Mouse (Mus musculus): ENCODE measurements around the gene Clasp1. TPM values are rescaled to one million over a fixed set of nuclear protein-coding genes. Genes with fewer than 3 reads are reported as not detected.

The Clasp1 gene
- polyA plus RNA-seq, 1 experiment: 10.9 TPM

GRCm38 (mm10) chr1:118437856-118438255, 49.0 kb downstream of the Clasp1 start:
- WGBS: 89% methylated on average over 4 of the region's 4 CpGs
- H3K36me3 ChIP-seq (ENCODE audit: control insufficient read depth, insufficient read depth, low read length): no peaks in the 10 kb centered on the region
- no peaks in the 10 kb centered on the region for H3K27me3 ChIP-seq (ENCODE audit: control insufficient read depth, insufficient read depth, low read length)
- H3K4me3 ChIP-seq (ENCODE audit: low read depth, low read length): no peak overlapping the region
- H3K4me1 ChIP-seq (ENCODE audit: control insufficient read depth, insufficient read depth, insufficient read length, low read length): no peaks in the 10 kb centered on the region
- no peak for TF ChIP-seq POLR2A (IDR thresholded peaks at IDR 0.05; ENCODE audit: low read depth, low read length)
- TF ChIP-seq CTCF (IDR thresholded peaks at IDR 0.05; ENCODE audit: extremely low read depth, insufficient read length, insufficient replicate concordance, low read depth, low read length): no peak
- H3K27ac ChIP-seq (ENCODE audit: insufficient read depth, low read depth, low read length): no peak overlapping the region

- Histone ChIP-seq H3K27ac (ENCODE audit: insufficient read depth, low read depth, low read length) (no peak overlapping the region), H3K27me3 (ENCODE audit: control insufficient read depth, insufficient read depth, low read length) (no peaks in the 10 kb centered on the region), H3K36me3 (ENCODE audit: control insufficient read depth, insufficient read depth, low read length) (no peaks in the 10 kb centered on the region), H3K4me3 (ENCODE audit: low read depth, low read length) (no peak overlapping the region), H3K4me1 (ENCODE audit: control insufficient read depth, insufficient read depth, insufficient read length, low read length) (no peaks in the 10 kb centered on the region)
- no peak for TF ChIP-seq CTCF (IDR thresholded peaks at IDR 0.05; ENCODE audit: extremely low read depth, insufficient read length, insufficient replicate concordance, low read depth, low read length)
- no peak for TF ChIP-seq POLR2A (IDR thresholded peaks at IDR 0.05; ENCODE audit: low read depth, low read length)
These were observed 49.5 kb downstream of the Clasp1 start for GRCm38 (mm10) chr1:118438332-118438731.

- H3K27ac ChIP-seq (ENCODE audit: insufficient read depth, low read depth, low read length): no peak overlapping the region
- H3K4me1 ChIP-seq (ENCODE audit: control insufficient read depth, insufficient read depth, insufficient read length, low read length): no peaks in the 10 kb centered on the region
- 93% methylated on average over 1 of the region's 1 CpGs for WGBS
- no peak overlapping the region for H3K4me3 ChIP-seq (ENCODE audit: low read depth, low read length)
- H3K27me3 ChIP-seq (ENCODE audit: control insufficient read depth, insufficient read depth, low read length): no peaks in the 10 kb centered on the region
- TF ChIP-seq POLR2A (IDR thresholded peaks at IDR 0.05; ENCODE audit: low read depth, low read length) (no peak), CTCF (IDR thresholded peaks at IDR 0.05; ENCODE audit: extremely low read depth, insufficient read length, insufficient replicate concordance, low read depth, low read length) (no peak)
- no peaks in the 10 kb centered on the region for H3K36me3 ChIP-seq (ENCODE audit: control insufficient read depth, insufficient read depth, low read length)
These were observed 51.7 kb downstream of the Clasp1 start for GRCm38 (mm10) chr1:118440547-118440946.

GRCm38 (mm10) chr1:118444420-118444819, 55.6 kb downstream of the Clasp1 start:
- no peak overlapping the region for H3K27ac ChIP-seq (ENCODE audit: insufficient read depth, low read depth, low read length)
- no peaks in the 10 kb centered on the region for H3K36me3 ChIP-seq (ENCODE audit: control insufficient read depth, insufficient read depth, low read length)
- TF ChIP-seq POLR2A (IDR thresholded peaks at IDR 0.05; ENCODE audit: low read depth, low read length): no peak
- TF ChIP-seq CTCF (IDR thresholded peaks at IDR 0.05; ENCODE audit: extremely low read depth, insufficient read length, insufficient replicate concordance, low read depth, low read length): no peak
- no peak overlapping the region for H3K4me3 ChIP-seq (ENCODE audit: low read depth, low read length)
- no peaks in the 10 kb centered on the region for H3K27me3 ChIP-seq (ENCODE audit: control insufficient read depth, insufficient read depth, low read length)
- H3K4me1 ChIP-seq (ENCODE audit: control insufficient read depth, insufficient read depth, insufficient read length, low read length): peaks cover 15% of the 10 kb centered on the region; the same call in 1 of the 2 replicates
- 88% methylated on average over 7 of the region's 7 CpGs for WGBS

GRCm38 (mm10) chr1:118444988-118445387, 56.1 kb downstream of the Clasp1 start:
- H3K27me3 ChIP-seq (ENCODE audit: control insufficient read depth, insufficient read depth, low read length): no peaks in the 10 kb centered on the region
- peaks cover 20% of the 10 kb centered on the region; the same call in 1 of the 2 replicates for H3K4me1 ChIP-seq (ENCODE audit: control insufficient read depth, insufficient read depth, insufficient read length, low read length)
- no peak overlapping the region for H3K27ac ChIP-seq (ENCODE audit: insufficient read depth, low read depth, low read length)
- no peaks in the 10 kb centered on the region for H3K36me3 ChIP-seq (ENCODE audit: control insufficient read depth, insufficient read depth, low read length)
- 63% methylated on average over 3 of the region's 3 CpGs for WGBS
- H3K4me3 ChIP-seq (ENCODE audit: low read depth, low read length): no peak overlapping the region
- no peak for TF ChIP-seq CTCF (IDR thresholded peaks at IDR 0.05; ENCODE audit: extremely low read depth, insufficient read length, insufficient replicate concordance, low read depth, low read length)
- TF ChIP-seq POLR2A (IDR thresholded peaks at IDR 0.05; ENCODE audit: low read depth, low read length): no peak

- Histone ChIP-seq H3K4me1 (ENCODE audit: control insufficient read depth, insufficient read depth, insufficient read length, low read length) (peaks cover 22% of the 10 kb centered on the region; the same call in 1 of the 2 replicates), H3K4me3 (ENCODE audit: low read depth, low read length) (no peak overlapping the region), H3K36me3 (ENCODE audit: control insufficient read depth, insufficient read depth, low read length) (no peaks in the 10 kb centered on the region), H3K27ac (ENCODE audit: insufficient read depth, low read depth, low read length) (no peak overlapping the region), H3K27me3 (ENCODE audit: control insufficient read depth, insufficient read depth, low read length) (no peaks in the 10 kb centered on the region)
- TF ChIP-seq POLR2A (IDR thresholded peaks at IDR 0.05; ENCODE audit: low read depth, low read length) (no peak), CTCF (IDR thresholded peaks at IDR 0.05; ENCODE audit: extremely low read depth, insufficient read length, insufficient replicate concordance, low read depth, low read length) (no peak)
- WGBS: 80% methylated on average over 6 of the region's 6 CpGs
These were observed 56.6 kb downstream of the Clasp1 start for GRCm38 (mm10) chr1:118445441-118445840.

- Histone ChIP-seq H3K36me3 (ENCODE audit: control insufficient read depth, insufficient read depth, low read length) (no peaks in the 10 kb centered on the region), H3K4me1 (ENCODE audit: control insufficient read depth, insufficient read depth, insufficient read length, low read length) (peaks cover 22% of the 10 kb centered on the region; the same call in 1 of the 2 replicates), H3K27me3 (ENCODE audit: control insufficient read depth, insufficient read depth, low read length) (no peaks in the 10 kb centered on the region), H3K4me3 (ENCODE audit: low read depth, low read length) (no peak overlapping the region), H3K27ac (ENCODE audit: insufficient read depth, low read depth, low read length) (no peak overlapping the region)
- WGBS: 86% methylated on average over 3 of the region's 3 CpGs
- no peak for TF ChIP-seq CTCF (IDR thresholded peaks at IDR 0.05; ENCODE audit: extremely low read depth, insufficient read length, insufficient replicate concordance, low read depth, low read length)
- TF ChIP-seq POLR2A (IDR thresholded peaks at IDR 0.05; ENCODE audit: low read depth, low read length): no peak
These were observed 57.1 kb downstream of the Clasp1 start for GRCm38 (mm10) chr1:118446006-118446405.

Measured in small intestine, adult 2 months (tissue).